Mouse (Mus musculus): ENCODE measurements around the gene Vmp1. TPM values are rescaled to one million over a fixed set of nuclear protein-coding genes. Genes with fewer than 3 reads are reported as not detected.

The Vmp1 gene
- total RNA-seq, 2 experiments from 2014 or later: 106 to 139 TPM

DNA sequence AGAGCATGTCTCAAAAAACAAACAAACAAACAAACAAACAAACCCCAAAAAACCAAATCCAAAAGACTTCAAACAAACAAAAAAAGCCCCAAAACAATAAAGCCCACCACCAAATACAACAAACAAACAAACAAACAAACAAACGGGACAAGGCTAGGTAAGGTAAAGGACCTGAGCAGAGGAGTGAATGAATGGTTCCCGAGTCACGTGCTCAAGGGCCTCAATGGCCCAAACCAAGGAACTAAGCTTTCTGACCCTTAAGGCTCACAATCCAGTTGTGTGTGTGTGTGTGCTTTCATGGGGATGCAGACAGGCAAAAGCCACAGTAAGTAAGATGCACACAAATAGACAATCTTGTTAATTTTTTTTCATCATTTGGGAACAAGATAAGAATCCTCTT, 79.3 kb downstream of the Vmp1 start:
- no peak for DNase-seq (ENCODE audit: low spot score in 2 of 2)

DNA sequence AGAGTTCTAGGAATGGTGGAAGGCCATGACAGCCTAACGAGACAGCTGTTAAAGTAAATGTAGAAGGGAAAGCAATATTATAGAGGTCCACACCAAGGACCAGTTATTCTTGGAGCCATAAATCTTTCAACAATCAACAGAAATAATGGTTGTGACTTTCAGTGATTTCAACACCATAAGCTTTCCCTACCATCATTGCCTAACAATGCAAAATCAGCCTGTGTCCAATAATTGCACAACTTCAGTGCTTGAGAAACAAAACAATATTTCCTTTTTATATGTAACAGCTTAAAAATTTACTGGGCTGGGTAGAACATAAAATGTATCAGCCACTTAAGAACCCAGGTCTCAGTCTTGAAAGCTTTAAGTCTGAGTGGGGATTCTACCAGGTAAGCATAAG, 79.9 kb downstream of the Vmp1 start:
- no peak for DNase-seq (ENCODE audit: low spot score in 2 of 2)

DNA sequence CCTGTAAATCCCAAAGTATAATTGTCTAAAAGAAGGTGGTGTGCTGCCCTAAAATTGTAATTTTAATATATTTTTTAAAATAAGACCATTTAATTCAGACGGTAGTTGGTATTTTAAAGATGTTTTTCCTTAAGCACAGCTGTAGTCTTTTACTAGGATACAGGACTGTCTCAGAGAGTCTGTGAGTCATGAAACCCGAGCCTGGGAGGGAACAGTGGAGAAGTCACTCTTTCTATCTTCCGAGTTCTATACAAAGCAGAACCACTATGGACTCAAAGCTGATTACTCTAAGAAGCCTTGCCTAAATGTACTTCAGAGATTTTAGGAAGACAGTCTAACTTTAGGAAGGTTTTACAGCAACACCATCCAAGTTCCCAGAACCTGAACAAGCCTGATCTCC, 81.5 kb downstream of the Vmp1 start:
- DNase-seq (ENCODE audit: low spot score in 2 of 2): no peak

DNA sequence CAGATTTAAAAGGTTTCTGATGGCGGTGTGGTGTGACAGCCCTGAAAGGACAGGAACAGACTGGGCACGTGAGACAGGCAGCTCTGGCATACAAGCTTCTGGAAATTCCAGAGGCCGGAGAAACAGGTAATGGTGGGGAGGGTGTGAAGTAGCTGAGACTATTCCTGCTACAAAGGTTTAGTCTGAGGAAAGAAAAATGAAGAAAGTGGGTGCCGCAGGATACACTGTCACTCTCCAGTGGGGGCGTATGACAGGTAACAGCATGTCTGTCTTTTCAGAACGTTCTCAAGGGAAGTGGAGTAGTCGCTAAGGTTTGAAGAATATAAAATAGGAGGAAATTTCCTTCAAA, 83.5 kb downstream of the Vmp1 start:
- no peak for DNase-seq (ENCODE audit: low spot score in 2 of 2)

DNA sequence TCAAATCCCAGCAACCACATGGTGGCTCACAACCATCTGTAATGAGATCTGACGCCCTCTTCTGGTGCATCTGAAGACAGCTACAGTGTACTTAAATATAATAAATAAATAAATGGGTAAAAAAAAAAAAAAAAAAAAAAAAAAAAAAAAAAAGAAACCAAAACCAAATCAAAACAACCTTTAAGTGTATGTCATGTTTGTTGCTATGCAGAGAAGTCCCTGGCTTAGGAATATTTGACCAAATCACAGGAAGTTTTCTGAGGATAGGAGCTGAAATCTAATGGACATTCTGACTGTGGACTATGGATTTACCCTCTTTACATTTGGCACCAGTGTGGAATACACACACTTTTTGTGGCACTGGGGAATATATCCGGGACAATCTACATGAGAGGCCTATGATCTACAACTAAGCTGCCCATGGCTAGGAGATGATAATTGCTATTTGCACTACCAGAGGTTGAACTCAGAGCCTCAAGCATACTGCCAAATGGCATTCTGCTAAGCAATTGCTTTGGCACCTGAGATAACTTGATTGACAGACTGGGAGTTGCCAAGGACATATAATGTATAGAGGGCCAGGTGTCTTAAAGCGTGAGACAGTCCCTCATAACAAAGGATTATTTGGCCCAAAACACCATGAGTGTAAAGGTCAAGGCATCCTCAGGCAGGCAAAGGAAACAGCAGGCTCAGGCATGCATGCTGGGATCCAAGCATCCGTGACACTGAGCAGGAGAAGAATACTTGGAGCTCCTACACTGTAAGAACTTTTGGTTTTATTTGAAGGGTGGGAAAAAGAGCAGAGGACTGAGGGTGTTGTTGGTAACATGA, 84.0 kb downstream of the Vmp1 start:
- no peak for DNase-seq (ENCODE audit: low spot score in 2 of 2)

GRCm38 (mm10) chr11:86598572-86598971, 85.1 kb downstream of the Vmp1 start:
- no peak for DNase-seq (ENCODE audit: low spot score in 2 of 2)

GRCm38 (mm10) chr11:86598154-86598553, 85.5 kb downstream of the Vmp1 start:
- DNase-seq (ENCODE audit: low spot score in 2 of 2): no peak

GRCm38 (mm10) chr11:86596976-86597375, 86.7 kb downstream of the Vmp1 start:
- no peak for DNase-seq (ENCODE audit: low spot score in 2 of 2)

DNA sequence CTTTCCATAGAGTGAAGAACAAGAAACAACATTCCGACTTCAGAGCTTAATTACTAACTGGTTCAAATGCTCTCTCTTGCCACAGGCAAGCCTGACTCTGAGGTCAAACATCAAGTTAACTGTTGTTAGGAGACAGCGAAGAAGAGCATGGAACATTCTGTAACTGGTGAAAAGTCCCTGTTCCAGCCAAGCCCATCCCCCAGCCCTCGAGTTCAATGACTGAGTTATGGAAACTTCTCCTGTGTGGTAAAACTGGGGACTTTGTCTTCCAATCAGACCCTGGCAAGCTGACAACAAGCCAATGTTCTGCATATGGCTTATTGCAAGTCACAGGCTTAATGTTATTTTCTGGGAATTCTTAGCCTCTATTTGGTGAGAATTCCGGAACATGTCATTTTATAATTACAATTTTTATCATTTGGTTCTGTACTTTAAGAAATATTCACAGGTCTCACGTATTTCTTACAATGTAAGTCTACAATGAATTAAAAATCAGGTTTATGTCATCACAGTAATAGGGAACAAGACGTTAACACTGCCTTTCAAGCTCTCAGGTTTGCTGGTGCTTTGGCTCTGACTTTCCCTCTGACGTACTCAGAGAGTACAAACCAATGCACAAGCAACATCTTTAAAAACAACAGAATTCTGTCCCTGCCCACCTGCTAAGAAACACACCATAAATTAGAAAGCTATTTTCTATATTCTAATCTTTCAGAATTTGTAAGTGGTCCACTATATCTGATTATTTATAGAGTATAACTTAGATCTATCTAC, 87.3 kb downstream of the Vmp1 start:
- DNase-seq (ENCODE audit: low spot score in 2 of 2): no peak

GRCm38 (mm10) chr11:86595366-86595765, 88.3 kb downstream of the Vmp1 start:
- no peak for DNase-seq (ENCODE audit: low spot score in 2 of 2)

DNA sequence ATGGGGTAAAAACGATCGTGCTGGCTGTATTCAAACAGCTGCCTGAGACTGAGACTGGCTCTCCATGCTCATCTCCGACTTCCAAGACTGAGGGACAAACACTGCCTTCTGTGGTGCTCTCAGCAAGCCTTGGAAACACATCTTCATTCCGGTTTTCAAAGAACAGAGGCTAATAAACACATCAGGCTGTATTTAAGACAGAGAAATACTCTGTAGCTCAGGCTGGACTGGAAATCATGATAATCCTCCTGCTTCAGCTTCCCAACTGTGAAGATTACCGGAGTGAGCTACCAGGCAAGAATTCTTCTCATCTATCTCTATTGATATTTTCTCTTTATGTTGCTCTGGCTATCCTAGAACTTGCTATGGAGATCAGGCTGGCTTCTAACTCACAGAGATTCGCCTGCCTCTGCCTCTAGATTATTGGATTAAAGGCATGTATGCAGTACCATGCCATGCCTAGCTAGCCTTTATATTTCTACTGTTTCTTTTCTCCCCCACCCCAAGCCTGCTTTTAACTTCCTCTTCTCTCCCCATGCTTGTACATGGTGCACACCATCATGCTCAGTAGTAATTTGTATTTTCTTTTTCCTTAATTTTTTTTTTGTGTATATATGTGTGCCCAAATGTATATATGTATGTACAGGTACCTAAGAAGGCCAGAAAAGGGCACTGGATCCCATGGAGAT, 89.3 kb downstream of the Vmp1 start:
- DNase-seq (ENCODE audit: low spot score in 2 of 2): no peak

- no peak for DNase-seq (ENCODE audit: low spot score in 2 of 2)
Observed at GRCm38 (mm10) chr11:86593443-86593842, 90.2 kb downstream of the Vmp1 start.

DNA sequence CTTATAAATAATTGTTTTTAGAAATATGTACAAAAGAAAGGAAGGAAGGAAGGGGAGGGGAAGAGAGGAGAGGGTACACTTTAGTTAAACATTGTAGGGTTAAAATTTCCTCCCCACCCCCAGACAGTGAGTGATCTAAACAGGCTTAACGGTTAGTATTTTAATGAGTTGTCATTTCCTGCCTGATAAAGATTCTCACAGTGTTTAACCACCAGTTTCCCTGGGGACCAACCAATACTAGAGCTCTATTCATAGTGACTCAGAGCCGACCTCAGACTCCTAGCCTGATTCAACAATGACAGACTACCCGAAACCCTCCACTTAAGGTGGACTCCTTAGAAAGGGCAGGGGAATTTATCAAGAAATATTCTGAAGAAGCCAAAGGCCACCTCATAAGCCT, 90.6 kb downstream of the Vmp1 start:
- DNase-seq (ENCODE audit: low spot score in 2 of 2): no peak

DNA sequence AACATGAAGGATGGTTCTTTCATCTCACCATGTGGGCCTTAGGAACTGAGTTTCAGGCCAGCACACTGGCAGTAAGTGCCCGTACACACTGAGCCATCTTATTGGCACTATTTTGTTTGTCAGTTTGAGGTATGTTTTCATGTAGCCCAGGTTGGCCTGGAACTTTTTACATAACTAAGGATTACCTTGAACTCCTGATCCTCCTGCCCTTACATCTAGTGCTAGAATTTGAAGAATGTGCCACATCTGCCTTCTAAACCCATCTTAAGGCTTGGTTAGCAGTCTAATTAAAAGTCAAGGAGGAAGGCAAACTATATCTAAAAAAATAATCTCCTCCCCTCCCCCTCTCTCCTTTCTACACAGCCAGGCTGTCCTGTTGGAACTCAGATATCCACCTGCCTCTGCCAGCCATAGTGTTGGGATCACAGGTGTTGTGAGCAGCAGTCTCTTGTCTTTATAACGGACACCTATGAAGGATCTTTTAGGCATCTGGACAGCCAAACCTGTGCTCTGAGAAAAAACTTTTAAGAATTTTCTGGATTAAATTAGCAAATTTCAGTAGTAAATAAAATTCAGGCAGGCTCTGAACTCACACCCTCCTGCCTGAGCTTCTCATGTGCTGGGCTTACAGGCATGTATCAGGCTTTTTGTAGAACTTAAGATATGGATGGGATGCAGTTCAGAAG, 91.6 kb downstream of the Vmp1 start:
- no peak for DNase-seq (ENCODE audit: low spot score in 2 of 2)

DNA sequence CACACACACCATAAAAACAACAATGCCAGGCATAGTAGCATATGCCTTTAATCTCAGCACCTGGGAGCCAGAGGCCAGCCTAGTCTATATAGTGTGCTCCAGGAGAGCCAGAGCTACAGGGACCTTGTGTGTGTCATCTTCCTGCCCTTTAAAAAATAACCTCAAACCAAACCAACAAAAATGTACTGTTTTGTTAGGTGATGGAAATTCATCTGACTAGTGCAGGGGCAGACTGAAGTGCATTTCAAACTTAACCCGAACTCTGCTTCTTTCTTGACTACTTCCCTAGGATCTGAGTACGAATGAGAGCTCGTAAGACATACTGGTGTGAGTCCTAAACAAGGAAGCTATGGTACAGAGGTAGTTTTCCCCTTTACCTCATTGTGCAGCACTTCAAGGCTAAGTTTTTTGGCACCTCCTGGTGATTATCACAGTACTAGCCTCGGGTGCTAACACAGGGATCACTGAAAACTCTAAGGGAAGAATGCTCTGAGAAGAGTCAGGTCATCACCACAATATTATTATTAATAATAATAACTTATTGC, 92.3 kb downstream of the Vmp1 start:
- no peak for DNase-seq (ENCODE audit: low spot score in 2 of 2)

- no peak for DNase-seq (ENCODE audit: low spot score in 2 of 2)
Observed at GRCm38 (mm10) chr11:86590579-86590978, 93.1 kb downstream of the Vmp1 start.

DNA sequence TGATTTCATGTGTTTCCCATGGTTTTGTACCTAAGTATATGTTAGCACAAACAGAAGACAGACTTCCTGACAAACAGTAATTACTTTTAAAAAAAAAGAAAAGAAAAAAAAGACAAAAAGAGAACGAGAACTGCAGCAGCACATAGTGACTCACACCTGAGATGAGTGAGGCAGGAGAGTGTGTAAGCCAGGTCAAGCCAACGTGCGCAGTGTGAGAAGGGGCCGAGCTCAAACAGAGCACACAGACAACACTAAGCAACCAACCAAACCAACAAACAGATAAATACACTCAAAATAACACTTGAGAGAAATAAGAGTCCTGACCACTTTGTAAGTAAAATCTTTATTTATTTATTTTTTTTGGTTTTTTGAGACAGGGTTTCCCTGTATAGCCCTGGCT, 93.6 kb downstream of the Vmp1 start:
- no peak for DNase-seq (ENCODE audit: low spot score in 2 of 2)

- DNase-seq (ENCODE audit: low spot score in 2 of 2): no peak
Observed at GRCm38 (mm10) chr11:86588583-86589298, 94.9 kb downstream of the Vmp1 start.

DNA sequence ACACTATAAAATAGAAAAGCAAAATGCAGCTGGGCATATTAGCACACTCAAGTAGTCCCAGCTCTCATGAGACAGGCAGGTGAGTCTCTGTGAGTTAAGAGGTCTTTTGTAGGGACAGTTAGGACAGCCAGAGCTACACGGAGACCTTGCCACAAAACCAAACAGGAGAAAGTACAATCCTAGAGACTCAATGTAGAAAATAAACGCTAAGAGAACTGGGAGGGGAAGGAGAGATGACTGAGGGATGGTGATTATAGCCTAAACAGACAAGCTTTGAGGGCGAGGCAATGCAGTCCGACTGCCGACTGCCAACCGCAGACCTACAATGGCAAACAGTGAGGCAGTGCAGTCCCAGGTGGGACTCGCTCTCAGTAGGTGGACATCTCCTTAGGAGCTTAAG, 95.8 kb downstream of the Vmp1 start:
- DNase-seq (ENCODE audit: low spot score in 2 of 2): no peak
